Mouse (Mus musculus): ENCODE measurements around the gene Scrn1. TPM values are rescaled to one million over a fixed set of nuclear protein-coding genes. Genes with fewer than 3 reads are reported as not detected.

Gene Scrn1
- polyA plus RNA-seq, 1 experiment from 2014 or later: 2.8 TPM

- Histone ChIP-seq H3K27ac (ENCODE audit: low read length) (no peak overlapping the region), H3K4me1 (ENCODE audit: insufficient read depth, low read depth, low read length) (no peaks in the 10 kb centered on the region), H3K9me3 (ENCODE audit: low read length) (no peaks in the 10 kb centered on the region), H3K9ac (replicated peaks; ENCODE audit: low read depth) (no peak overlapping the region), H3K27me3 (replicated peaks; ENCODE audit: insufficient read depth, low read length) (no peaks in the 10 kb centered on the region), H3K36me3 (ENCODE audit: insufficient read depth, low read length) (no peaks in the 10 kb centered on the region), H3K4me2 (replicated peaks; ENCODE audit: low read depth, low read length) (no peak overlapping the region), H3K4me3 (ENCODE audit: low read depth, low read length) (no peak overlapping the region)
- ATAC-seq (peak; percentile 30; the same call in 1 of the 2 replicates), DNase-seq (ENCODE audit: low spot score) (peak; percentile 32)
- no peak for TF ChIP-seq EP300 (IDR thresholded peaks at IDR 0.05)
- no peak for TF ChIP-seq CTCF (IDR thresholded peaks at IDR 0.05)
- 83% methylated on average over 9 of the region's 9 CpGs for WGBS
Observed at GRCm38 (mm10) chr6:54540252-54540887, 25.9 kb downstream of the Scrn1 start.

- no peaks in the 10 kb centered on the region for H3K36me3 ChIP-seq (ENCODE audit: insufficient read depth, low read length)
- H3K9me3 ChIP-seq (ENCODE audit: low read length): no peaks in the 10 kb centered on the region
- H3K27me3 ChIP-seq (replicated peaks; ENCODE audit: insufficient read depth, low read length): no peaks in the 10 kb centered on the region
- no peak overlapping the region for H3K27ac ChIP-seq (ENCODE audit: low read length)
- WGBS: 77% methylated on average over 7 of the region's 7 CpGs
- H3K4me1 ChIP-seq (ENCODE audit: insufficient read depth, low read depth, low read length): no peaks in the 10 kb centered on the region
- no peak overlapping the region for H3K4me2 ChIP-seq (replicated peaks; ENCODE audit: low read depth, low read length)
- H3K4me3 ChIP-seq (ENCODE audit: low read depth, low read length): no peak overlapping the region
- DNase-seq (ENCODE audit: low spot score): no peak
- ATAC-seq: no peak
- no peak for TF ChIP-seq CTCF (IDR thresholded peaks at IDR 0.05)
- TF ChIP-seq EP300 (IDR thresholded peaks at IDR 0.05): no peak
- no peak overlapping the region for H3K9ac ChIP-seq (replicated peaks; ENCODE audit: low read depth)
Observed at GRCm38 (mm10) chr6:54539396-54539795, 26.9 kb downstream of the Scrn1 start.

- TF ChIP-seq EP300 (IDR thresholded peaks at IDR 0.05): no peak
- TF ChIP-seq CTCF (IDR thresholded peaks at IDR 0.05): no peak
- no peaks in the 10 kb centered on the region for H3K27me3 ChIP-seq (replicated peaks; ENCODE audit: insufficient read depth, low read length)
- H3K27ac ChIP-seq (ENCODE audit: low read length): no peak overlapping the region
- no peak for ATAC-seq
- H3K9me3 ChIP-seq (ENCODE audit: low read length): no peaks in the 10 kb centered on the region
- no peak for DNase-seq (ENCODE audit: low spot score)
- no peak overlapping the region for H3K4me3 ChIP-seq (ENCODE audit: low read depth, low read length)
- no peaks in the 10 kb centered on the region for H3K4me1 ChIP-seq (ENCODE audit: insufficient read depth, low read depth, low read length)
- 46% methylated on average over 3 of the region's 3 CpGs for WGBS
- no peak overlapping the region for H3K4me2 ChIP-seq (replicated peaks; ENCODE audit: low read depth, low read length)
- H3K9ac ChIP-seq (replicated peaks; ENCODE audit: low read depth): no peak overlapping the region
- no peaks in the 10 kb centered on the region for H3K36me3 ChIP-seq (ENCODE audit: insufficient read depth, low read length)
Observed at GRCm38 (mm10) chr6:54538773-54539173, 27.5 kb downstream of the Scrn1 start.

- WGBS: 78% methylated on average over 7 of the region's 7 CpGs
- Histone ChIP-seq H3K9me3 (ENCODE audit: low read length) (no peaks in the 10 kb centered on the region), H3K36me3 (ENCODE audit: insufficient read depth, low read length) (no peaks in the 10 kb centered on the region), H3K4me3 (ENCODE audit: low read depth, low read length) (no peak overlapping the region), H3K4me2 (replicated peaks; ENCODE audit: low read depth, low read length) (no peak overlapping the region), H3K9ac (replicated peaks; ENCODE audit: low read depth) (no peak overlapping the region), H3K27me3 (replicated peaks; ENCODE audit: insufficient read depth, low read length) (no peaks in the 10 kb centered on the region), H3K27ac (ENCODE audit: low read length) (no peak overlapping the region), H3K4me1 (ENCODE audit: insufficient read depth, low read depth, low read length) (no peaks in the 10 kb centered on the region)
- no peak for TF ChIP-seq EP300 (IDR thresholded peaks at IDR 0.05)
- ATAC-seq (no peak), DNase-seq (ENCODE audit: low spot score) (no peak)
Observed at GRCm38 (mm10) chr6:54537053-54537452, 29.2 kb downstream of the Scrn1 start.

GRCm38 (mm10) chr6:54535485-54535884 is 30.8 kb downstream of the Scrn1 start:
- 63% methylated on average over 4 of the region's 4 CpGs for WGBS
- Histone ChIP-seq H3K4me1 (ENCODE audit: insufficient read depth, low read depth, low read length) (no peaks in the 10 kb centered on the region), H3K36me3 (ENCODE audit: insufficient read depth, low read length) (no peaks in the 10 kb centered on the region), H3K27me3 (replicated peaks; ENCODE audit: insufficient read depth, low read length) (no peaks in the 10 kb centered on the region), H3K9me3 (ENCODE audit: low read length) (no peaks in the 10 kb centered on the region), H3K9ac (replicated peaks; ENCODE audit: low read depth) (no peak overlapping the region), H3K4me2 (replicated peaks; ENCODE audit: low read depth, low read length) (no peak overlapping the region), H3K27ac (ENCODE audit: low read length) (no peak overlapping the region), H3K4me3 (ENCODE audit: low read depth, low read length) (no peak overlapping the region)
- ATAC-seq (no peak), DNase-seq (ENCODE audit: low spot score) (no peak)
- TF ChIP-seq EP300 (IDR thresholded peaks at IDR 0.05): no peak
- TF ChIP-seq CTCF (IDR thresholded peaks at IDR 0.05): no peak

GRCm38 (mm10) chr6:54531048-54531481 is 35.2 kb downstream of the Scrn1 start:
- TF ChIP-seq CTCF (IDR thresholded peaks at IDR 0.05) (no peak), EP300 (IDR thresholded peaks at IDR 0.05) (no peak)
- Histone ChIP-seq H3K27me3 (replicated peaks; ENCODE audit: insufficient read depth, low read length) (no peaks in the 10 kb centered on the region), H3K4me3 (ENCODE audit: low read depth, low read length) (no peak overlapping the region), H3K4me1 (ENCODE audit: insufficient read depth, low read depth, low read length) (no peaks in the 10 kb centered on the region), H3K27ac (ENCODE audit: low read length) (no peak overlapping the region), H3K9ac (replicated peaks; ENCODE audit: low read depth) (no peak overlapping the region), H3K36me3 (ENCODE audit: insufficient read depth, low read length) (no peaks in the 10 kb centered on the region), H3K9me3 (ENCODE audit: low read length) (no peaks in the 10 kb centered on the region), H3K4me2 (replicated peaks; ENCODE audit: low read depth, low read length) (no peak overlapping the region)
- ATAC-seq (peak; percentile 73), DNase-seq (ENCODE audit: low spot score) (no peak)
- 33% methylated on average over 8 of the region's 8 CpGs for WGBS

- 81% methylated on average over 2 of the region's 2 CpGs for WGBS
- no peak overlapping the region for H3K9ac ChIP-seq (replicated peaks; ENCODE audit: low read depth)
Observed at GRCm38 (mm10) chr6:54530182-54530581, 36.1 kb downstream of the Scrn1 start.

More at GRCm38 (mm10) chr6:54530182-54530581, 36.1 kb downstream of the Scrn1 start:
- Histone ChIP-seq H3K4me1 (ENCODE audit: insufficient read depth, low read depth, low read length) (no peaks in the 10 kb centered on the region), H3K27me3 (replicated peaks; ENCODE audit: insufficient read depth, low read length) (no peaks in the 10 kb centered on the region), H3K36me3 (ENCODE audit: insufficient read depth, low read length) (no peaks in the 10 kb centered on the region), H3K9me3 (ENCODE audit: low read length) (no peaks in the 10 kb centered on the region), H3K4me3 (ENCODE audit: low read depth, low read length) (no peak overlapping the region), H3K27ac (ENCODE audit: low read length) (no peak overlapping the region), H3K4me2 (replicated peaks; ENCODE audit: low read depth, low read length) (no peak overlapping the region)
- no peak for DNase-seq (ENCODE audit: low spot score)
- TF ChIP-seq CTCF (IDR thresholded peaks at IDR 0.05) (no peak), EP300 (IDR thresholded peaks at IDR 0.05) (no peak)
- no peak for ATAC-seq

Data from lung, postnatal 0 days (tissue).